Mouse (Mus musculus): ENCODE results near the gene Ablim2. TPM values are rescaled to one million over a fixed set of nuclear protein-coding genes. Genes with fewer than 3 reads are reported as not detected.

Gene Ablim2
- polyA plus RNA-seq, 1 experiment, result 5.1 TPM

DNA sequence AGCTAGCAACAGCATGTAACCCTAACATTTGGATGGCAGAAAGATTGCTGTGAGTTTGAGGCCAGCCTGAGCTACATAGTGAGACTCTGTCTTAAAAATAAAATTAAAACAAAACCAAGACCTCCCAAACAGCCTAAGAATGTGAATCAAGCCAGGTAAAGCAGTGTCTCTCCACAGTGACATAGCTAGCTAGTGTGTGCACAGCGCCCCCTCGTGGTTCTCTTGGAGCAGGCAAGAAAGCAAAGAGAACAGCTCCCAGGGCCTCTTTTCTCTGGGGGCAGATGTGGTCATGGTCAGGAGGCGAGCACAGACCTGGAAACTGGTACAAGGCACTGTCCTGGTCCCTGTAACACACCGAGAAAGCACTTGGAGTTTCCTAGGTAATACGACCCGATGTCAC lies 100.4 kb downstream of the Ablim2 start:
- H3K27me3 ChIP-seq (ENCODE audit: control insufficient read depth, insufficient read depth, low read length), result no peaks in the 10 kb centered on the region
- TF ChIP-seq POLR2A (IDR thresholded peaks at IDR 0.05; ENCODE audit: low read depth, low read length) (no peak), CTCF (IDR thresholded peaks at IDR 0.05; ENCODE audit: extremely low read depth, insufficient read depth, insufficient read length, insufficient replicate concordance) (peak; percentile 50; the same call in 1 of the 2 replicates)
- no peaks in the 10 kb centered on the region for H3K36me3 ChIP-seq (ENCODE audit: control insufficient read depth, insufficient read depth, low read length)
- peak in 1 of 2 experiments; percentile 17 for DNase-seq (ENCODE audit: low read depth in 1 of 2, low spot score in 2 of 2)
- 22% methylated on average over 6 of the region's 6 CpGs for WGBS
- H3K4me1 ChIP-seq (ENCODE audit: control insufficient read depth, insufficient read depth, insufficient read length), result no peaks in the 10 kb centered on the region
- H3K27ac ChIP-seq (ENCODE audit: insufficient read depth, low read length), result no peak overlapping the region
- H3K4me3 ChIP-seq (ENCODE audit: extremely low read depth, insufficient read depth, insufficient read length), result no peak overlapping the region

DNA sequence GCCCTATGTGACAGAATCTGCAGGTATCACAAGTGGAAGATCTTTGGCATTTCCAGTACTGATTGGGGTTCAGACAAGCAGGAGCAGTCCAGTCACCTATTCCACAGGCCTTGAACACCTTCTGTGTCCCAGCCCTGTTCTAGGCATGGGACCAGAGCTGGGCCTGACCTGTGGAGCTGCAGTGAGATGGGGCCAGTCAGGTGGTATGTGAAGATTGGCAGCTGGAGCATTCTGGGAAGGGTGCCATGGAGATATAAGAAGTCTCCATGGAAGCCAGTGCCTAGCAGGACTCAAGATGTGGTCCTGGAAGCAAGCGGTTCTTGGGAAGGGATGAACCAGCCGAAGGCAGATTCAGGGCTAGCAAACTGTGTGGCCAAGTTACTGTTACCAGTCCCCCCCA lies 103.8 kb downstream of the Ablim2 start:
- no peak overlapping the region for H3K4me3 ChIP-seq (ENCODE audit: extremely low read depth, insufficient read depth, insufficient read length)
- TF ChIP-seq CTCF (IDR thresholded peaks at IDR 0.05; ENCODE audit: extremely low read depth, insufficient read depth, insufficient read length, insufficient replicate concordance) (no peak), POLR2A (IDR thresholded peaks at IDR 0.05; ENCODE audit: low read depth, low read length) (no peak)
- H3K27me3 ChIP-seq (ENCODE audit: control insufficient read depth, insufficient read depth, low read length), result no peaks in the 10 kb centered on the region
- H3K27ac ChIP-seq (ENCODE audit: insufficient read depth, low read length), result no peak overlapping the region
- WGBS, result 94% methylated on average over 2 of the region's 2 CpGs
- H3K4me1 ChIP-seq (ENCODE audit: control insufficient read depth, insufficient read depth, insufficient read length), result no peaks in the 10 kb centered on the region
- DNase-seq (ENCODE audit: low read depth in 1 of 2, low spot score in 2 of 2), result no peak
- H3K36me3 ChIP-seq (ENCODE audit: control insufficient read depth, insufficient read depth, low read length), result no peaks in the 10 kb centered on the region

DNA sequence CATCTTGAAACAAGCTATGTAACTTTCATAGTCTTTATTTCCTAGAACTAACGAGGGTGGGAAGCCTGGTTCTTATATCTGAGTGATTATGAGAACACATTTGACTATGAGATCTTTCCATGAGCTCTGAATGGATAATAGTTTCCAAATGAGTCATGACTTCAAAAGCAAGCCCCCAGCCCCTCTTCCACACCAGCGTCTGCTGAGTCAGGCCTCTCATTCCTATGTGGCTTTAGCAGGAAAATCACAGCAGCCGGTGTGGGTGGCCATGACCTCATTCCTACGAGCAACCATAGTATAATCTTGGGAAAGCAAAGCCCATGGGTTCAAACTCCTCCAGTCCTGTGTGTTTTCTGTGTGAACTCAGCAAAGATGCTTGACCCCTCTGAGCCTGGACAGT lies 112.3 kb downstream of the Ablim2 start:
- no peak overlapping the region for H3K4me3 ChIP-seq (ENCODE audit: extremely low read depth, insufficient read depth, insufficient read length)
- DNase-seq (ENCODE audit: low read depth in 1 of 2, low spot score in 2 of 2), result no peak
- no peak for TF ChIP-seq POLR2A (IDR thresholded peaks at IDR 0.05; ENCODE audit: low read depth, low read length)
- no peak for TF ChIP-seq CTCF (IDR thresholded peaks at IDR 0.05; ENCODE audit: extremely low read depth, insufficient read depth, insufficient read length, insufficient replicate concordance)
- WGBS, result 72% methylated on average over 4 of the region's 4 CpGs
- H3K36me3 ChIP-seq (ENCODE audit: control insufficient read depth, insufficient read depth, low read length), result no peaks in the 10 kb centered on the region
- H3K27me3 ChIP-seq (ENCODE audit: control insufficient read depth, insufficient read depth, low read length), result no peaks in the 10 kb centered on the region
- no peak overlapping the region for H3K27ac ChIP-seq (ENCODE audit: insufficient read depth, low read length)
- no peaks in the 10 kb centered on the region for H3K4me1 ChIP-seq (ENCODE audit: control insufficient read depth, insufficient read depth, insufficient read length)

DNA sequence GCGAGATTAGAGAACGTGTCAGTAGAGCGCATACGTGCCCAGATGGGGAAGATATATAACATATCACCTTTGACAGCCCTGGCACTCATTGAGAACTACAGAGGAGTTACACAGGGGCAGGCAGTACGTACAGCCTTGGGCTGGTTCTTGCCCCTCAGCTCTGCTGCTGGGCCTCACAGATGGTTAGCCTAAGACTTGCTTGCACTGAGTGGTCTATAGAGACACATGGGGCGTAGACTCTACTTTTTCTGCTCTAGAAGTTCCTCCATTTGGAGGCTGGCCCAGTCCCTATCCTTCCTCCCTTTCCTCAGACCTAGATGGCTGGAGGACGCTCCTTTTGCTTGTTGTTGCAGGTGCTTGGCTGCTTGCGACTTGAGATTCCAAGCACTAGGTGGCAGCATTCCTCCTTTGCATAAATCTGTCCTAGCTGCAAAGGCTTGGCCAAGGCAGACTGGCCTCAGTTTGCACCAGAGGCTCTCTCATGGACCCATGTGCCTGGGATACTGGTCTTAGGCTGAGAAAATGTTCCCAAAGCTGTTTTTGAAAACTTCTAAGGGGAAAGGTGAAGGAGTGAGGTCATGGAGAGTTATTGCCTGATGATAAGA lies 112.8 kb downstream of the Ablim2 start:
- H3K27ac ChIP-seq (ENCODE audit: insufficient read depth, low read length), result no peak overlapping the region
- no peaks in the 10 kb centered on the region for H3K4me1 ChIP-seq (ENCODE audit: control insufficient read depth, insufficient read depth, insufficient read length)
- no peaks in the 10 kb centered on the region for H3K36me3 ChIP-seq (ENCODE audit: control insufficient read depth, insufficient read depth, low read length)
- DNase-seq (ENCODE audit: low read depth in 1 of 2, low spot score in 2 of 2), result peak; percentile 39 to 51
- H3K4me3 ChIP-seq (ENCODE audit: extremely low read depth, insufficient read depth, insufficient read length), result no peak overlapping the region
- no peaks in the 10 kb centered on the region for H3K27me3 ChIP-seq (ENCODE audit: control insufficient read depth, insufficient read depth, low read length)
- 63% methylated on average over 8 of the region's 8 CpGs for WGBS
- TF ChIP-seq POLR2A (IDR thresholded peaks at IDR 0.05; ENCODE audit: low read depth, low read length) (no peak), CTCF (IDR thresholded peaks at IDR 0.05; ENCODE audit: extremely low read depth, insufficient read depth, insufficient read length, insufficient replicate concordance) (peak; percentile 78; the same call in 1 of the 2 replicates)

DNA sequence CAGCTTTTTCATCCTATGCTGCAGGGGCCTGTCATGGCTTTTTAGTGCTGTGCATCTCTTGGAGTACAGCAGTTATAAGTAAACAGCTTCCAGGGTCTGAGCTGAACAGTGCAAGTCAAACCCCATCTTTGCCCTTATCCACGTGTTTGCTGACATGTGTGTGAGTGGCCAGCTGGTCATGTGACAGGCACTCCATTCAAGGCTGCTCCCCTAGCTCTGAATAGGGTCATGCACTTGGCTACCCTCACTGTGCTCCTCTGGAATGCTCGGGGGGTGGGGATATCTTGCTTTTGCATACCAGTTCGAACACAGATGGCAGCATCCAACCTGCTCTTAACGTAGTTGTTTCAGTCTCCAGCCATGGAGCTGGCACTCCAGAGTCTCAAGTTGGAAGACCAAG lies 115.7 kb downstream of the Ablim2 start:
- DNase-seq (ENCODE audit: low read depth in 1 of 2, low spot score in 2 of 2), result no peak
- 71% methylated on average over 4 of the region's 4 CpGs for WGBS
- TF ChIP-seq CTCF (IDR thresholded peaks at IDR 0.05; ENCODE audit: extremely low read depth, insufficient read depth, insufficient read length, insufficient replicate concordance) (no peak), POLR2A (IDR thresholded peaks at IDR 0.05; ENCODE audit: low read depth, low read length) (no peak)
- Histone ChIP-seq H3K27ac (ENCODE audit: insufficient read depth, low read length) (no peak overlapping the region), H3K36me3 (ENCODE audit: control insufficient read depth, insufficient read depth, low read length) (no peaks in the 10 kb centered on the region), H3K27me3 (ENCODE audit: control insufficient read depth, insufficient read depth, low read length) (no peaks in the 10 kb centered on the region), H3K4me1 (ENCODE audit: control insufficient read depth, insufficient read depth, insufficient read length) (no peaks in the 10 kb centered on the region), H3K4me3 (ENCODE audit: extremely low read depth, insufficient read depth, insufficient read length) (no peak overlapping the region)

DNA sequence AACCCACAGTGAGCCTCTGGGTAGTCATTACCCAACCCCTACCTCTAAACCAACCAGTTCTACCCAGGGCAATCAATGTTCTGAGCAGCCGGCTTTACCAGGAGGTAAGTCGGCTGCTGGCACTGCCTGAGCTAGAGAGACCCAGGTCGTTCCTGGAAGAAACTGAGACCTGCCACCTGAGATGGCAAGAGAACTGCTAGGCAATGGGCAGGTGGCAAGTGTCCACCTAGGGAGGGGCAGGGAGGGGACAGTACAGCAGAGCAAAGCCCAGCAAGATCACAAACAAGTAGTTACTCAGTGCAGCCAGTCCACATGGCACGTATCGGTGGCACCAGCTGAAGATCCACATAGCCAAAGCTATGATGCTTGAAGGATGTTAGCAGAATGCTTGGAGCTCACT lies 118.6 kb downstream of the Ablim2 start:
- no peak for DNase-seq (ENCODE audit: low read depth in 1 of 2, low spot score in 2 of 2)
- H3K36me3 ChIP-seq (ENCODE audit: control insufficient read depth, insufficient read depth, low read length), result no peaks in the 10 kb centered on the region
- TF ChIP-seq POLR2A (IDR thresholded peaks at IDR 0.05; ENCODE audit: low read depth, low read length), result no peak
- TF ChIP-seq CTCF (IDR thresholded peaks at IDR 0.05; ENCODE audit: extremely low read depth, insufficient read depth, insufficient read length, insufficient replicate concordance), result no peak
- H3K27ac ChIP-seq (ENCODE audit: insufficient read depth, low read length), result no peak overlapping the region
- no peaks in the 10 kb centered on the region for H3K27me3 ChIP-seq (ENCODE audit: control insufficient read depth, insufficient read depth, low read length)
- H3K4me1 ChIP-seq (ENCODE audit: control insufficient read depth, insufficient read depth, insufficient read length), result no peaks in the 10 kb centered on the region
- WGBS, result 88% methylated on average over 5 of the region's 5 CpGs
- no peak overlapping the region for H3K4me3 ChIP-seq (ENCODE audit: extremely low read depth, insufficient read depth, insufficient read length)

DNA sequence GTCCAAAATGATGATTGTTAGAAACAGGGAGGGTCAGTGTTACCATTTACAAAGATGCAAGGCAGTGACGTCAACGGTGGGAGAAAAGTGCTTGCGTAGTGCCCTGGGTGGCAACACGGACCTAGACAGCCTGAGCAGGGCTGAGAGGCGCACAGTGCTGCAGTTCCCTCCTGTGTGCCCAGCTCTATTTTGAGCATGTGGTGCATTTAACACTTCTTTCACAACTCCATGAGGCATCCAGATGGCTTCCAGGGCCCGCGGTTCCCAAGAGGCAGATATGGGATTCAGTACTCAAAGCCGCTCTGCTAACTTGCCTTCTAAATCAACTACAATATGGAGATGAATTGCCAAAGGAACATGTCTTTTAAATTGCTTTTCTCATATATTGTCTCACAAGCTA lies 121.5 kb downstream of the Ablim2 start:
- Histone ChIP-seq H3K4me3 (ENCODE audit: extremely low read depth, insufficient read depth, insufficient read length) (no peak overlapping the region), H3K27me3 (ENCODE audit: control insufficient read depth, insufficient read depth, low read length) (no peaks in the 10 kb centered on the region), H3K27ac (ENCODE audit: insufficient read depth, low read length) (no peak overlapping the region), H3K36me3 (ENCODE audit: control insufficient read depth, insufficient read depth, low read length) (no peaks in the 10 kb centered on the region), H3K4me1 (ENCODE audit: control insufficient read depth, insufficient read depth, insufficient read length) (no peaks in the 10 kb centered on the region)
- TF ChIP-seq CTCF (IDR thresholded peaks at IDR 0.05; ENCODE audit: extremely low read depth, insufficient read depth, insufficient read length, insufficient replicate concordance), result no peak
- TF ChIP-seq POLR2A (IDR thresholded peaks at IDR 0.05; ENCODE audit: low read depth, low read length), result no peak
- 93% methylated on average over 8 of the region's 8 CpGs for WGBS
- no peak for DNase-seq (ENCODE audit: low read depth in 1 of 2, low spot score in 2 of 2)

Measured in spleen, adult 2 months (tissue).